Mouse (Mus musculus) small intestine, adult 2 months (tissue): ENCODE results near the gene Dzip1.

Source experiments
- CTCF ChIP-seq: fragments of 200-500 bp; IDR thresholded peaks from 2 replicates; pipeline ENCODE4 v1.5.1; 2012; ENCODE audit warnings: low read depth, mild to moderate bottlenecking, control low read depth, inconsistent platforms, low read length, moderate library complexity, mixed read lengths; ENCODE audit not compliant: insufficient replicate concordance, insufficient read length; ENCODE audit errors: extremely low read depth
- POLR2A ChIP-seq: fragments of 200-500 bp; IDR thresholded peaks from 2 replicates; pipeline ENCODE4 v1.6.1; 2012; ENCODE audit warnings: low read depth, mild to moderate bottlenecking, control low read depth, inconsistent platforms, low read length, moderate library complexity

GRCm38 (mm10) chr14:118903397-118903796 is 21.9 kb downstream of the Dzip1 start:
- TF ChIP-seq CTCF (no peak), POLR2A (no peak)
